Mouse (Mus musculus) myocyte (in vitro differentiated cells): Measurements from ENCODE around the gene Xylb.

ENCODE experiments used
- E2F4 ChIP-seq: IDR thresholded peaks from one replicate; pipeline ENCODE4 v1.6.1; 2011; ENCODE audit warnings: mild to moderate bottlenecking, control low read depth, moderate library complexity; ENCODE audit not compliant: insufficient read depth
- MAX ChIP-seq: IDR thresholded peaks from one replicate; pipeline ENCODE4 v1.6.1; 2011; ENCODE audit warnings: low read depth, mild to moderate bottlenecking, control low read depth
- MYOD1 ChIP-seq, 3 experiments: IDR thresholded peaks; one replicate each; pipeline ENCODE4 v1.6.1; 2011; ENCODE audit warnings: control low read depth in 2 of 3, low read depth in 2 of 3, mild to moderate bottlenecking in 2 of 3, moderate library complexity in 1 of 3; ENCODE audit not compliant: insufficient read length in 2 of 3, control insufficient read depth in 1 of 3
- MYOG ChIP-seq, 3 experiments: IDR thresholded peaks; one replicate each; pipeline ENCODE4 v1.6.1; 2011; ENCODE audit warnings: control low read depth in 2 of 3, low read depth in 2 of 3, mild to moderate bottlenecking in 2 of 3; ENCODE audit not compliant: insufficient read length in 2 of 3, control insufficient read depth in 1 of 3, insufficient read depth in 1 of 3
- POLR2A ChIP-seq: IDR thresholded peaks from one replicate; pipeline ENCODE4 v1.6.1; 2011; ENCODE audit warnings: low read depth, mild to moderate bottlenecking, control low read depth, moderate library complexity; ENCODE audit not compliant: insufficient read length
- POLR2AphosphoS2 ChIP-seq: IDR thresholded peaks from one replicate; pipeline ENCODE4 v1.6.1; 2011; ENCODE audit warnings: low read depth, control low read depth; ENCODE audit not compliant: insufficient read length
- TCF12 ChIP-seq: IDR thresholded peaks from one replicate; pipeline ENCODE4 v1.6.1; 2011; ENCODE audit warnings: mild to moderate bottlenecking, control low read depth; ENCODE audit not compliant: poor library complexity, insufficient read depth, severe bottlenecking
- TCF3 ChIP-seq: IDR thresholded peaks from one replicate; pipeline ENCODE4 v1.6.1; 2011; ENCODE audit warnings: low read depth, control low read depth; ENCODE audit not compliant: insufficient read length
- USF1 ChIP-seq: IDR thresholded peaks from one replicate; pipeline ENCODE4 v1.6.1; 2011; ENCODE audit warnings: low read depth, mild to moderate bottlenecking, control low read depth, moderate library complexity

- TF ChIP-seq POLR2A (no peak), MYOG (IDR thresholded peaks at IDR 0.05; ENCODE audit: control insufficient read depth in 1 of 3, insufficient read depth in 1 of 3, insufficient read length in 2 of 3, low read depth in 2 of 3) (no peak), TCF12 (no peak), MYOD1 (IDR thresholded peaks at IDR 0.05; ENCODE audit: control insufficient read depth in 1 of 3, insufficient read length in 2 of 3, low read depth in 2 of 3) (no peak), USF1 (no peak), POLR2AphosphoS2 (no peak), MAX (no peak), TCF3 (no peak), E2F4 (no peak)
These were observed 81.4 kb downstream of the Xylb start for GRCm38 (mm10) chr9:119438498-119439000.
